Mouse (Mus musculus) thymus, adult 2 months (tissue): ENCODE results near the gene Cdk4. TPM values are rescaled to one million over a fixed set of nuclear protein-coding genes. Genes with fewer than 3 reads are reported as not detected.

Source experiments
- DNase-seq: peaks from one replicate; pipeline ENCODE4 v3.0.0; 2021
- H3K27ac ChIP-seq: fragments of 200-500 bp; 2 replicates; pipeline ENCODE4 v1.5.1; 2012; ENCODE audit warnings: low read length, control low read depth; ENCODE audit not compliant: control insufficient read depth, insufficient read depth
- H3K27me3 ChIP-seq: fragments of 200-500 bp; 2 replicates; pipeline ENCODE4 v1.6.1; 2012; ENCODE audit warnings: mild to moderate bottlenecking, low read length, moderate library complexity, mixed read lengths; ENCODE audit not compliant: control insufficient read depth, insufficient read depth
- H3K36me3 ChIP-seq: fragments of 200-500 bp; 2 replicates; pipeline ENCODE4 v1.6.1; 2012; ENCODE audit warnings: mild to moderate bottlenecking, low read length, moderate library complexity; ENCODE audit not compliant: control insufficient read depth, insufficient read depth
- H3K4me1 ChIP-seq: fragments of 200-500 bp; replicated peaks from 2 replicates; pipeline ENCODE4 v1.6.1; 2012; ENCODE audit warnings: low read length; ENCODE audit not compliant: control insufficient read depth, insufficient read depth
- H3K4me3 ChIP-seq: fragments of 200-500 bp; 2 replicates; pipeline ENCODE4 v1.5.1; 2012; ENCODE audit warnings: mild to moderate bottlenecking, low read length, control low read depth, moderate library complexity; ENCODE audit not compliant: control insufficient read depth, insufficient read depth
- CTCF ChIP-seq: fragments of 200-500 bp; IDR thresholded peaks from 2 replicates; pipeline ENCODE4 v1.5.1; 2012; ENCODE audit warnings: mild to moderate bottlenecking, control low read depth, low read length, moderate library complexity, borderline replicate concordance; ENCODE audit not compliant: control insufficient read depth, poor library complexity, insufficient read depth; ENCODE audit errors: extremely low read depth
- POLR2A ChIP-seq: fragments of 200-500 bp; IDR thresholded peaks from 2 replicates; pipeline ENCODE4 v1.6.1; 2012; ENCODE audit warnings: mild to moderate bottlenecking, low read length, control low read depth, moderate library complexity; ENCODE audit not compliant: control insufficient read depth, poor library complexity, insufficient read depth; ENCODE audit errors: extremely low read depth
- WGBS: fragments of 180-500 bp; shearing (Covaris S2); methylation state at CpG from one replicate; pipeline ENCODE4 v1.1.7; 2018; 5-methylcytosine and 5-hydroxymethylcytosine counted together
- polyA plus RNA-seq: library from polyadenylated mRNA; depleted of rRNA; stranded (reverse); fragments of >200 nt; gene quantifications from 2 replicates; pipeline ENCODE4 v1.2.3, GENCODE M21; 2012

Gene Cdk4
- polyA plus RNA-seq, 1 experiment, result 375 TPM

GRCm38 (mm10) chr10:127047954-127048353 lies 15.4 kb upstream of the Cdk4 start, which contains the start of gene Cyp27b1:
TSS of gene Cyp27b1 (plus strand) at chr10:127048250.
- H3K36me3 ChIP-seq, result no peaks in the 10 kb centered on the region
- TF ChIP-seq CTCF (no peak), POLR2A (no peak)
- H3K27me3 ChIP-seq, result peaks cover 18% of the 10 kb centered on the region
- DNase-seq, result no peak
- WGBS, result 65% methylated on average over 5 of the region's 5 CpGs
- H3K4me3 ChIP-seq, result peak within 1 kb of the TSS; percentile 10; the same call in 1 of the 2 replicates
- no peak within 1 kb of the TSS for H3K27ac ChIP-seq
- H3K4me1 ChIP-seq, result peaks cover 24% of the 10 kb centered on the region

GRCm38 (mm10) chr10:127048608-127049394 lies 14.5 kb upstream of the Cdk4 start:
- Histone ChIP-seq H3K27me3 (peaks cover 18% of the 10 kb centered on the region), H3K27ac (no peak overlapping the region), H3K4me3 (peak overlapping the region; percentile 10; the same call in 1 of the 2 replicates), H3K36me3 (no peaks in the 10 kb centered on the region), H3K4me1 (peaks cover 24% of the 10 kb centered on the region)
- TF ChIP-seq POLR2A, result no peak
- no peak for TF ChIP-seq CTCF
- WGBS, result 10% methylated on average over 35 of the region's 35 CpGs
- DNase-seq, result no peak

- H3K4me3 ChIP-seq, result no peak overlapping the region
- peaks cover 24% of the 10 kb centered on the region for H3K4me1 ChIP-seq
- DNase-seq, result peak; percentile 25
- no peaks in the 10 kb centered on the region for H3K36me3 ChIP-seq
- peaks cover 18% of the 10 kb centered on the region for H3K27me3 ChIP-seq
- H3K27ac ChIP-seq, result no peak overlapping the region
- TF ChIP-seq POLR2A, result no peak
- TF ChIP-seq CTCF, result 0 out of 2 replicates have a peak, but pooled peaks have one; percentile 26
- 7% methylated on average over 29 of the region's 29 CpGs for WGBS
Observed at GRCm38 (mm10) chr10:127049395-127050118, 13.8 kb upstream of the Cdk4 start.

GRCm38 (mm10) chr10:127050119-127050474 lies 13.2 kb upstream of the Cdk4 start:
- peaks cover 24% of the 10 kb centered on the region for H3K4me1 ChIP-seq
- no peak for DNase-seq
- 8% methylated on average over 10 of the region's 10 CpGs for WGBS
- no peak for TF ChIP-seq CTCF
- TF ChIP-seq POLR2A, result no peak
- H3K4me3 ChIP-seq, result no peak overlapping the region
- H3K36me3 ChIP-seq, result no peaks in the 10 kb centered on the region
- no peak overlapping the region for H3K27ac ChIP-seq
- H3K27me3 ChIP-seq, result peaks cover 18% of the 10 kb centered on the region

- no peak for DNase-seq
- 95% methylated on average over 4 of the region's 4 CpGs for WGBS
- Histone ChIP-seq H3K4me1 (peaks cover 19% of the 10 kb centered on the region), H3K27ac (no peak overlapping the region), H3K36me3 (no peaks in the 10 kb centered on the region), H3K4me3 (no peak overlapping the region), H3K27me3 (peaks cover 6% of the 10 kb centered on the region)
- TF ChIP-seq POLR2A (no peak), CTCF (no peak)
Observed at GRCm38 (mm10) chr10:127054646-127055045, 8.7 kb upstream of the Cdk4 start.

- H3K4me1 ChIP-seq, result peaks cover 14% of the 10 kb centered on the region
- 14% methylated on average over 8 of the region's 8 CpGs for WGBS
- peaks cover 2% of the 10 kb centered on the region for H3K27me3 ChIP-seq
- DNase-seq, result no peak
- no peaks in the 10 kb centered on the region for H3K36me3 ChIP-seq
- H3K27ac ChIP-seq, result no peak overlapping the region
- H3K4me3 ChIP-seq, result no peak overlapping the region
- TF ChIP-seq POLR2A (no peak), CTCF (no peak)
Observed at GRCm38 (mm10) chr10:127055406-127055805, 7.9 kb upstream of the Cdk4 start.

- Histone ChIP-seq H3K27ac (no peak overlapping the region), H3K27me3 (peaks cover 2% of the 10 kb centered on the region), H3K4me1 (peaks cover 9% of the 10 kb centered on the region), H3K4me3 (no peak overlapping the region), H3K36me3 (no peaks in the 10 kb centered on the region)
- TF ChIP-seq POLR2A (no peak), CTCF (no peak)
- WGBS, result 95% methylated on average over 20 of the region's 20 CpGs
- DNase-seq, result no peak
Observed at GRCm38 (mm10) chr10:127056490-127056889, 6.8 kb upstream of the Cdk4 start.
